Mouse (Mus musculus) testis, adult 2 months (tissue): ENCODE results near the gene Med24. TPM values are rescaled to one million over a fixed set of nuclear protein-coding genes. Genes with fewer than 3 reads are reported as not detected.
A peak's percentile ranks its signal among the peaks of the same experiment; 100 is the strongest.

Experiments
- H3K27ac ChIP-seq: fragments of 200-500 bp; 2 replicates; pipeline ENCODE4 v1.5.1; 2012; ENCODE audit warnings: low read depth, low read length; ENCODE audit not compliant: control insufficient read depth, insufficient read depth
- H3K27me3 ChIP-seq: fragments of 200-500 bp; 2 replicates; pipeline ENCODE4 v1.6.1; 2012; ENCODE audit warnings: mild to moderate bottlenecking, low read length, moderate library complexity; ENCODE audit not compliant: control insufficient read depth, insufficient read depth
- H3K36me3 ChIP-seq: fragments of 200-500 bp; 2 replicates; pipeline ENCODE4 v1.6.1; 2012; ENCODE audit warnings: mild to moderate bottlenecking, low read length; ENCODE audit not compliant: control insufficient read depth, insufficient read depth
- H3K4me1 ChIP-seq: fragments of 200-500 bp; 2 replicates; pipeline ENCODE4 v1.6.1; 2012; ENCODE audit warnings: low read length; ENCODE audit not compliant: control insufficient read depth, insufficient read depth
- H3K4me3 ChIP-seq: fragments of 200-500 bp; 2 replicates; pipeline ENCODE4 v1.5.1; 2012; ENCODE audit warnings: low read depth, mild to moderate bottlenecking, low read length, moderate library complexity, mixed read lengths; ENCODE audit not compliant: control insufficient read depth
- CTCF ChIP-seq: fragments of 200-500 bp; IDR thresholded peaks from 2 replicates; pipeline ENCODE4 v1.5.1; 2012; ENCODE audit warnings: low read depth, mild to moderate bottlenecking, inconsistent platforms, low read length, moderate library complexity; ENCODE audit not compliant: control insufficient read depth, insufficient read depth, insufficient replicate concordance
- POLR2A ChIP-seq: fragments of 200-500 bp; IDR thresholded peaks from 2 replicates; pipeline ENCODE4 v1.6.1; 2012; ENCODE audit warnings: low read depth, mild to moderate bottlenecking, inconsistent platforms, low read length, moderate library complexity; ENCODE audit not compliant: control insufficient read depth
- polyA plus RNA-seq: library from polyadenylated mRNA; depleted of rRNA; stranded (reverse); fragments of >200 nt; gene quantifications from 2 replicates; pipeline ENCODE4 v1.2.3, GENCODE M21; 2012

Gene Med24
- polyA plus RNA-seq, 1 experiment = 96.6 TPM

GRCm38 (mm10) chr11:98742397-98743291 lies 13.4 kb upstream of the Med24 start:
- Histone ChIP-seq H3K4me3 (peak overlapping the region; percentile 85), H3K4me1 (peaks cover 47% of the 10 kb centered on the region), H3K36me3 (no peaks in the 10 kb centered on the region), H3K27me3 (no peaks in the 10 kb centered on the region; the same call in 1 of the 2 replicates), H3K27ac (peak overlapping the region; percentile 50; the same call in 1 of the 2 replicates)
- TF ChIP-seq CTCF (no peak), POLR2A (no peak)

- Histone ChIP-seq H3K36me3 (no peaks in the 10 kb centered on the region), H3K4me1 (peaks cover 45% of the 10 kb centered on the region), H3K4me3 (peak overlapping the region; percentile 85), H3K27me3 (no peaks in the 10 kb centered on the region; the same call in 1 of the 2 replicates), H3K27ac (peak overlapping the region; percentile 84)
- TF ChIP-seq POLR2A (no peak), CTCF (no peak)
These were observed 12.6 kb upstream of the Med24 start for GRCm38 (mm10) chr11:98741622-98742396.

DNA sequence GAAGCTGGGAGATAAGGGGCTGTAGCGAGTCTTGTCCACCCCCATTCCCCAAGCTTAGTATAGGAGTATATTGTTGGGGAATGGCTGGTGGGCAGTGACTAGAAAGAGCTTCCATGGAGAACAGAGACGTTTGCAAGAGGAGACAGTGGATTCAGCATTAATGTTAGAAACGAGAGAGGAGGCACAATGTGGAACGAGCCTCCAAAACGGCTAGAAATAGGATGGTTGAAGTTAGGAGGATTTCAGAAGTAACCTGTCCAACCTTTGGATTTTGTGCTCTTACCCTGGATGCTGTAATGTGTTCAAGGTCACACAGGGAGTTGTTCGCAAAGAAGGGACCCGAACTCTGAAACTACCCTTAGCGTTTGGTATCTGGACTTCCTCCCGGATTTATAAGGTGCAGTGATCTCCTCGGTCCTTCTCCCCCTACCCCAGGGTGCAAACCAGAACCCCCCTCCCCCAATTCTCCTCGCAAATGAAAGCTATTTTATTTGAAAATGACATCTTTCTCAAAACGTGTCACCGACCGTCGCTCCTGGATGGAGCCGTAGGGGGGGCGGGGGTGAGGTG lies 11.9 kb upstream of the Med24 start:
- peaks cover 42% of the 10 kb centered on the region for H3K4me1 ChIP-seq

GRCm38 (mm10) chr11:98740393-98741050 lies 11.3 kb upstream of the Med24 start, which contains the start of gene Thra:
Gene Thra (plus strand): TSS chr11:98740638.
- Histone ChIP-seq H3K27ac (peak within 1 kb of the TSS; percentile 57), H3K4me1 (peaks cover 38% of the 10 kb centered on the region), H3K27me3 (no peaks in the 10 kb centered on the region; the same call in 1 of the 2 replicates), H3K4me3 (peak within 1 kb of the TSS; percentile 45), H3K36me3 (no peaks in the 10 kb centered on the region)
- TF ChIP-seq POLR2A (no peak), CTCF (no peak)

More for the DNA sequence above, 11.9 kb upstream of the Med24 start:
- Histone ChIP-seq H3K4me3 (peak overlapping the region; percentile 45), H3K27ac (peak overlapping the region; percentile 39; the same call in 1 of the 2 replicates), H3K27me3 (no peaks in the 10 kb centered on the region; the same call in 1 of the 2 replicates), H3K36me3 (no peaks in the 10 kb centered on the region)
- no peak for TF ChIP-seq POLR2A
- TF ChIP-seq CTCF = no peak

DNA sequence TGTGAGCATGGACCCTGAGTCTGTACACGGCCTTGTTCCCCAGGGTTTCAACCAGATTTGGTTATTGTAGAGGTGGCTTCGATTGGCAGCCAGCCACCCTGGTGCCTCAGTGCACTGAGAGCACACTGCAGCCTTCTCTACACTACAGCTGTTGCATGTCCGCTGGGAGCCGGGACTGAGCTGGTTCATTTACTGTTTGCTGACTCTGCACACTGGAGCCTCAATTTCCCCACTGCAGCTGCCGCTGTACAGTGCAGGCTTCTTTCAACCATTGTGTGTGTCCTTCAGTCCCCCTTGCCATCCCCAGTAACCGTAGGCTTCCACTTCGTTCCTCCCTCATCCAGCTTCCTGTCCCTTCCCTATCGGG lies 10.8 kb upstream of the Med24 start:
- Histone ChIP-seq H3K27ac (peak overlapping the region; percentile 57), H3K4me1 (peaks cover 38% of the 10 kb centered on the region)
- TF ChIP-seq CTCF (no peak), POLR2A (no peak)

GRCm38 (mm10) chr11:98738925-98739324 lies 9.7 kb upstream of the Med24 start:
- TF ChIP-seq POLR2A (no peak), CTCF (no peak)
- H3K36me3 ChIP-seq = no peaks in the 10 kb centered on the region
- no peaks in the 10 kb centered on the region; the same call in 1 of the 2 replicates for H3K27me3 ChIP-seq
- H3K4me1 ChIP-seq = peaks cover 33% of the 10 kb centered on the region
- H3K4me3 ChIP-seq = no peak overlapping the region
- H3K27ac ChIP-seq = no peak overlapping the region

More for the DNA sequence above, 10.8 kb upstream of the Med24 start:
- no peak overlapping the region for H3K4me3 ChIP-seq
- H3K36me3 ChIP-seq = no peaks in the 10 kb centered on the region
- H3K27me3 ChIP-seq = no peaks in the 10 kb centered on the region; the same call in 1 of the 2 replicates
